Mouse (Mus musculus) kidney, adult 2 months (tissue): ENCODE data around the gene Xirp2. TPM values are rescaled to one million over a fixed set of nuclear protein-coding genes. Genes with fewer than 3 reads are reported as not detected.

Source experiments
- DNase-seq: peaks from one replicate; pipeline ENCODE4 v3.0.0; 2021
- H3K27ac ChIP-seq: fragments of 200-500 bp; 2 replicates; pipeline ENCODE4 v1.5.1; 2012; ENCODE audit warnings: low read depth, low read length, control low read depth, inconsistent platforms; ENCODE audit not compliant: insufficient read depth
- H3K27me3 ChIP-seq: fragments of 200-500 bp; replicated peaks from 2 replicates; pipeline ENCODE4 v1.6.1; 2012; ENCODE audit warnings: mild to moderate bottlenecking, moderate library complexity, low read length, inconsistent platforms; ENCODE audit not compliant: control insufficient read depth, insufficient read depth
- H3K36me3 ChIP-seq: fragments of 200-500 bp; 2 replicates; pipeline ENCODE4 v1.6.1; 2012; ENCODE audit warnings: mild to moderate bottlenecking, moderate library complexity, low read length, inconsistent platforms; ENCODE audit not compliant: control insufficient read depth, insufficient read depth
- H3K4me1 ChIP-seq: fragments of 200-500 bp; 2 replicates; pipeline ENCODE4 v1.6.1; 2011; ENCODE audit warnings: low read length; ENCODE audit not compliant: control insufficient read depth, insufficient read depth
- H3K4me3 ChIP-seq: fragments of 200-500 bp; 2 replicates; pipeline ENCODE4 v1.5.1; 2011; ENCODE audit warnings: mild to moderate bottlenecking, low read depth, low read length, control low read depth; ENCODE audit not compliant: insufficient read depth
- CTCF ChIP-seq: fragments of 200-500 bp; conservative IDR thresholded peaks from 2 replicates; pipeline ENCODE4 v1.5.1; 2011; ENCODE audit warnings: low read depth, mild to moderate bottlenecking, control low read depth, low read length, moderate library complexity, mixed read lengths; ENCODE audit not compliant: insufficient read depth, insufficient read length
- POLR2A ChIP-seq: fragments of 200-500 bp; IDR thresholded peaks from one replicate; pipeline ENCODE4 v1.6.1; 2011; ENCODE audit warnings: low read depth, low read length, control low read depth
- WGBS: fragments of 180-500 bp; shearing (Covaris S2); methylation state at CpG from one replicate; pipeline ENCODE4 v1.1.7; 2018; 5-methylcytosine and 5-hydroxymethylcytosine counted together
- polyA plus RNA-seq: library from polyadenylated mRNA; depleted of rRNA; stranded (reverse); fragments of >200 nt; gene quantifications from 2 replicates; pipeline ENCODE4 v1.2.3, GENCODE M21; 2012

Gene Xirp2
- polyA plus RNA-seq, 1 experiment: 0.77 TPM

DNA sequence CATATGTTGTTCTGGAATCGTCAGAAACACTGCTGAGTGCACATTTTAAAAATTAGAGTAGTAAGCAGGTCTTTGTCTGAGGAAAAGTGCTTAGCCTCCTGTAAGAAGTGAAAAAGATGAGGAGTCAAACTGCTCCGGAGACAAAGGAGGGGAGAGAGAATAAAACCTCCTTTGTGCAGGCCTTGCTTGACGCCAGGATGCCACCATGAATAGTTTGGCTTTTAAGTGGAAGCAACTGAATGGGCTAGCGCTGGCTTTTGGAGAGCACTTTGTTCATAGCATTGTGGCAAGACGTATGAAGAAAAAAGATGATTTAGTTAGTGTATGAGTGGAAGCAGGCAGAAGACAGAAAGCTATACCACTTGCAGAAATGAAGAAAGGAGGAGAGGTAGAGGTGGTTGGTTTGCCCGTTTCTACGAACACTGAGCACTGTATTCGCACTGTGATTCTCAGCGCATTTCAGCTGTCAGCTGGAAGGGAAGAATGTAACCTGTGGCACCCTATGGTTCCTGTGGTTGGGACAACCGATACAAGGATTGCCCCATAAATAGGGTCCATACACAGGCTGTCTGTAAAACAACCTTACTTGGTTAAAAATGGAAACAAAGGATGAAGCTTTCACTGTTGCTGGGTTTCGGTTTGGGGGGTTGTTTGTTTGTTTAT is 42.8 kb downstream of the Xirp2 start:
- no peak for DNase-seq
- H3K4me3 ChIP-seq: no peak overlapping the region
- TF ChIP-seq POLR2A (no peak), CTCF (no peak)
- H3K4me1 ChIP-seq: no peaks in the 10 kb centered on the region
- no peak overlapping the region for H3K27ac ChIP-seq
- WGBS: 82% methylated on average over 11 of the region's 11 CpGs
- no peaks in the 10 kb centered on the region for H3K36me3 ChIP-seq
- no peaks in the 10 kb centered on the region; the same call in 1 of the 2 replicates for H3K27me3 ChIP-seq

GRCm38 (mm10) chr2:67489128-67489492 is 43.3 kb downstream of the Xirp2 start:
- no peaks in the 10 kb centered on the region; the same call in 1 of the 2 replicates for H3K27me3 ChIP-seq
- H3K27ac ChIP-seq: no peak overlapping the region
- TF ChIP-seq POLR2A: no peak
- no peak for TF ChIP-seq CTCF
- no peaks in the 10 kb centered on the region for H3K36me3 ChIP-seq
- no peak overlapping the region for H3K4me3 ChIP-seq
- 85% methylated on average over 8 of the region's 8 CpGs for WGBS
- no peak for DNase-seq
- no peaks in the 10 kb centered on the region for H3K4me1 ChIP-seq

DNA sequence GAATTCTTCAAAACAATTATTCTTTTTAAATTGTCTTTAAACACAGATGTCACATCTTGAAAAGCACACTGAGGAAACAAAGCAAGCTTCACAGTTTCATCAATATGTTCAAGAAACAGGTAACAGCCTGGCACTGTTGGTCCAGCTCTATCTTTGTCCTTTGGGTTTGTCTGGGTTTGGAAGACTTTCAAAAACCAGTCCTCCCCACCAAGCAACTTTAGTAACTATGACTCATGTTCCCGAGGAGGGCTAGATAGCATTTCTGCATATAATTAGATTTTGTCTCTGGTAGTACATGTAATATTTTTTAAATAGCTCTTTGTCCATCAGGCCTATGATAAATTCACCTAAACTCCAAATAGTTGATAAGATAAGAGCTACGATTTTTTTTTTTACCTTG is 59.7 kb downstream of the Xirp2 start:
- TF ChIP-seq CTCF (no peak), POLR2A (no peak)
- H3K4me1 ChIP-seq: no peaks in the 10 kb centered on the region
- 60% methylated on average over 2 of the region's 2 CpGs for WGBS

GRCm38 (mm10) chr2:67516405-67516804 is 70.6 kb downstream of the Xirp2 start:
- TF ChIP-seq CTCF: no peak
- TF ChIP-seq POLR2A: no peak
- no peak overlapping the region for H3K4me3 ChIP-seq
- H3K4me1 ChIP-seq: no peaks in the 10 kb centered on the region
- 88% methylated on average over 7 of the region's 7 CpGs for WGBS
- no peaks in the 10 kb centered on the region for H3K36me3 ChIP-seq
- DNase-seq: no peak
- no peak overlapping the region for H3K27ac ChIP-seq
- H3K27me3 ChIP-seq: no peaks in the 10 kb centered on the region; the same call in 1 of the 2 replicates

More for the DNA sequence above, 59.7 kb downstream of the Xirp2 start:
- no peak overlapping the region for H3K27ac ChIP-seq
- no peak overlapping the region for H3K4me3 ChIP-seq
- H3K36me3 ChIP-seq: no peaks in the 10 kb centered on the region
- no peaks in the 10 kb centered on the region; the same call in 1 of the 2 replicates for H3K27me3 ChIP-seq
- no peak for DNase-seq

DNA sequence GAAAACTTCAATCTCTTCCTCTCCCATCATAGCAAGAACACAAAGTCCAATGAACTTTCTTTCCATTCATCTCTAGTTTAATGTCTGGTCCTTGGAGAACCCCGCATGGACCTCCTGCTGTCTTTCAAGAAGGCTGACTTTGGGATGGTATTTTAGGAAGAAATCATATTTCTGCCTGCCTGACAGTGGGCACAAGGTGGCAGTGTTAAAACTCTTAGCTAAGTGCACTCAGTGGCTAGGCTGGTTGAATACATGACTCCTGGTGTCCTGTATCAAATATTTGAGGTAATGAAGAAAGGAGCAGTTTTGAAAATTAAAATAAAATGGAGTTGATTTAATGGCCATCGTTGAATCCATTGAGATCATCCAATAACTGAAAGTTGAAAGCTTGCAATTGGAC is 89.5 kb downstream of the Xirp2 start:
- Histone ChIP-seq H3K4me3 (no peak overlapping the region), H3K27ac (no peak overlapping the region), H3K36me3 (no peaks in the 10 kb centered on the region), H3K27me3 (no peaks in the 10 kb centered on the region), H3K4me1 (no peaks in the 10 kb centered on the region)
- WGBS: 93% methylated on average over 2 of the region's 2 CpGs
- DNase-seq: no peak
- TF ChIP-seq CTCF (peak; percentile 27; the same call in 1 of the 2 replicates), POLR2A (no peak)

DNA sequence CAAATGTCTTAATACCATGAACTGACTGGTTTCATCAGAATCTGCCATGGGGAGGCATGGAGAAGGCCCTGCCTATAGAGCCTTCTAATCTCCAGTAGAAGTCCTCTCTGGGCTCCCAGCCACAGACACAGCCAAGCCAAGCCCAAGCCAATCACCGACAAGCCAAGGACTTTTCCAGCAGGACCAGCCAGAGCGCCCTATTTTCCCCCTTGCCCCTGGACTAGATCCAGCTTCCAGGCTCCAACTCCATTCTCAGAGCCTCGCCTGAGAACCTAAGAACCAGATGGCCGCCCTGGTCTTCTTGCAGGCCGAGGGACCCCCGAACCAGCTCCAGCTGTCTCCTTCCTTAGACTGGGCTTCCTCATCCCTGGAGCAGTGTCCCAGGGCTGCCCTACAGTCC is 93.6 kb downstream of the Xirp2 start:
- Histone ChIP-seq H3K27me3 (no peaks in the 10 kb centered on the region), H3K4me1 (no peaks in the 10 kb centered on the region), H3K36me3 (no peaks in the 10 kb centered on the region), H3K4me3 (no peak overlapping the region), H3K27ac (no peak overlapping the region)
- 87% methylated on average over 6 of the region's 6 CpGs for WGBS
- no peak for DNase-seq
- no peak for TF ChIP-seq POLR2A
- no peak for TF ChIP-seq CTCF

GRCm38 (mm10) chr2:67541957-67542696 is 96.3 kb downstream of the Xirp2 start:
- no peak for TF ChIP-seq POLR2A
- TF ChIP-seq CTCF: no peak
- DNase-seq: no peak
- H3K36me3 ChIP-seq: no peaks in the 10 kb centered on the region
- no peaks in the 10 kb centered on the region for H3K4me1 ChIP-seq
- H3K27me3 ChIP-seq: no peaks in the 10 kb centered on the region
- no peak overlapping the region for H3K4me3 ChIP-seq
- no peak overlapping the region for H3K27ac ChIP-seq
- WGBS: 67% methylated on average over 11 of the region's 11 CpGs
